Mouse (Mus musculus) megakaryocyte, embryonic 14.5 days (primary cell): ENCODE measurements around the gene Maml3.

Experiments
- FLI1 ChIP-seq: IDR thresholded peaks from 2 replicates; pipeline ENCODE4 v1.6.1; 2012; ENCODE audit warnings: low read length, inconsistent platforms, mixed read lengths
- GATA1 ChIP-seq: IDR thresholded peaks from 3 replicates; pipeline ENCODE4 v1.6.1; 2012; ENCODE audit warnings: mixed read lengths, low read length, inconsistent platforms, borderline replicate concordance

GRCm38 (mm10) chr3:51889776-51890175 lies 215.1 kb downstream of the Maml3 start:
- no peak for TF ChIP-seq GATA1
- no peak for TF ChIP-seq FLI1
